Mouse (Mus musculus) hindbrain, embryonic 13.5 days (tissue): ENCODE measurements around the gene Cttnbp2nl. TPM values are rescaled to one million over a fixed set of nuclear protein-coding genes. Genes with fewer than 3 reads are reported as not detected.
A peak's percentile ranks its signal among the peaks of the same experiment; 100 is the strongest.

Experiments used
- ATAC-seq: fragments of 200-750 bp; cut with Nextera tagmentation; 2 replicates; pipeline ENCODE4 v1.8.0; 2017; ENCODE audit warnings: moderate TSS enrichment; ENCODE audit not compliant: low FRiP score
- H3K27ac ChIP-seq: fragments of 300-500 bp; sonication (generic); 2 replicates; pipeline ENCODE4 v1.5.1; 2015; ENCODE audit warnings: inconsistent platforms, mild to moderate bottlenecking, moderate library complexity
- H3K27me3 ChIP-seq: fragments of 300-500 bp; sonication (generic); 2 replicates; pipeline ENCODE4 v1.6.1; 2015; ENCODE audit warnings: mild to moderate bottlenecking, inconsistent platforms
- H3K36me3 ChIP-seq: fragments of 300-500 bp; sonication (generic); 2 replicates; pipeline ENCODE4 v1.6.1; 2015; ENCODE audit warnings: mild to moderate bottlenecking, inconsistent platforms
- H3K4me1 ChIP-seq: fragments of 300-500 bp; sonication (generic); replicated peaks from 2 replicates; pipeline ENCODE4 v1.6.1; 2015; ENCODE audit warnings: inconsistent platforms
- H3K4me2 ChIP-seq: fragments of 300-500 bp; sonication (generic); 2 replicates; pipeline ENCODE4 v1.6.1; 2015; ENCODE audit warnings: inconsistent platforms, mild to moderate bottlenecking, moderate library complexity
- H3K4me3 ChIP-seq: fragments of 300-500 bp; sonication (generic); 2 replicates; pipeline ENCODE4 v1.5.1; 2015; ENCODE audit warnings: mild to moderate bottlenecking, inconsistent platforms
- H3K9ac ChIP-seq: fragments of 300-500 bp; sonication (generic); 2 replicates; pipeline ENCODE4 v1.6.1; 2015; ENCODE audit warnings: mild to moderate bottlenecking, inconsistent platforms
- H3K9me3 ChIP-seq: fragments of 300-500 bp; sonication (generic); 2 replicates; pipeline ENCODE4 v1.6.1; 2016; ENCODE audit warnings: inconsistent platforms
- WGBS: fragments of 180-500 bp; shearing (Covaris S2); methylation state at CpG from one replicate; pipeline ENCODE4 v1.1.7; 2015; 5-methylcytosine and 5-hydroxymethylcytosine counted together
- polyA plus RNA-seq: library from polyadenylated mRNA; unstranded; fragments of >200 nt; fragmentation: Nextera tagmentation; extraction: Ambion mirVana; gene quantifications from 2 replicates; pipeline ENCODE4 v1.2.1, GENCODE M21; 2015

Gene Cttnbp2nl
- polyA plus RNA-seq, 1 experiment from 2014 or later: 62.9 TPM

DNA sequence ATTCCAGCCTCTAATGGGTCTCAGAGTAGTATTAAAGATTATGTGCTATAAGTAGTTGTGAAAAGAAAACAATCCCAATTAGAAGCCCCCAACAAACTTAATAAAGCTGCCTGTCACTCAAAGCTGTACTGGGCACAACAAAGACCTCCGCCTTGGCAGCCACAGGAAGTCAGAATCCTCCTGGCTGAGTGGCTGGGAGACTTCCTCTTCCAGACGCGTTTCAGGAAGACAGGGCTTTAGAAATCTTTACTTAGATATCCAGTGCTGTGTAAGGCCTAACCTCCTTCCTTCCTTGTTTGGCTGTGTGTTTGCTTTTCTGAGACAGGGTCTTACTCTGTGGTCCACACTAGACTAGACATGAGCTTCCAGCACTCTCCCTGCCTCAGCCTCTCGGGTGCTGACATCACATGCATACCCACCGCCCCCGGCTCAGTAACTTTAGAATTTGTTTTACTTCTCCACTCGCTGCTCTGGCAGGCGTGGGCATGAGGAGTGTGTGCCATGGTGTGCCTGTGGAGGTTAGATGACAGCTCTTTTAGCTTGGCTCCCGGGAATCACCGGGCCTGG is 16.6 kb downstream of the Cttnbp2nl start:
- no peak overlapping the region for H3K9ac ChIP-seq
- 90% methylated on average over 10 of the region's 10 CpGs for WGBS
- H3K36me3 ChIP-seq: peaks cover 74% of the 10 kb centered on the region
- no peak overlapping the region for H3K4me3 ChIP-seq
- H3K4me2 ChIP-seq: no peak overlapping the region
- no peaks in the 10 kb centered on the region for H3K9me3 ChIP-seq
- peak overlapping the region; percentile 45; the same call in 1 of the 2 replicates for H3K27ac ChIP-seq
- H3K27me3 ChIP-seq: no peaks in the 10 kb centered on the region
- peaks cover 11% of the 10 kb centered on the region for H3K4me1 ChIP-seq
- no peak for ATAC-seq

- Histone ChIP-seq H3K9ac (no peak overlapping the region), H3K4me1 (0 out of 2 replicates have a peak, but pooled peaks cover 3% of the 10 kb centered on the region), H3K36me3 (peaks cover 35% of the 10 kb centered on the region), H3K9me3 (no peaks in the 10 kb centered on the region), H3K27ac (peak overlapping the region; percentile 18; the same call in 1 of the 2 replicates), H3K4me3 (no peak overlapping the region), H3K4me2 (no peak overlapping the region), H3K27me3 (no peaks in the 10 kb centered on the region)
- WGBS: 89% methylated on average over 10 of the region's 10 CpGs
- ATAC-seq: no peak
These were observed 29.5 kb downstream of the Cttnbp2nl start for GRCm38 (mm10) chr3:105023371-105024005.

DNA sequence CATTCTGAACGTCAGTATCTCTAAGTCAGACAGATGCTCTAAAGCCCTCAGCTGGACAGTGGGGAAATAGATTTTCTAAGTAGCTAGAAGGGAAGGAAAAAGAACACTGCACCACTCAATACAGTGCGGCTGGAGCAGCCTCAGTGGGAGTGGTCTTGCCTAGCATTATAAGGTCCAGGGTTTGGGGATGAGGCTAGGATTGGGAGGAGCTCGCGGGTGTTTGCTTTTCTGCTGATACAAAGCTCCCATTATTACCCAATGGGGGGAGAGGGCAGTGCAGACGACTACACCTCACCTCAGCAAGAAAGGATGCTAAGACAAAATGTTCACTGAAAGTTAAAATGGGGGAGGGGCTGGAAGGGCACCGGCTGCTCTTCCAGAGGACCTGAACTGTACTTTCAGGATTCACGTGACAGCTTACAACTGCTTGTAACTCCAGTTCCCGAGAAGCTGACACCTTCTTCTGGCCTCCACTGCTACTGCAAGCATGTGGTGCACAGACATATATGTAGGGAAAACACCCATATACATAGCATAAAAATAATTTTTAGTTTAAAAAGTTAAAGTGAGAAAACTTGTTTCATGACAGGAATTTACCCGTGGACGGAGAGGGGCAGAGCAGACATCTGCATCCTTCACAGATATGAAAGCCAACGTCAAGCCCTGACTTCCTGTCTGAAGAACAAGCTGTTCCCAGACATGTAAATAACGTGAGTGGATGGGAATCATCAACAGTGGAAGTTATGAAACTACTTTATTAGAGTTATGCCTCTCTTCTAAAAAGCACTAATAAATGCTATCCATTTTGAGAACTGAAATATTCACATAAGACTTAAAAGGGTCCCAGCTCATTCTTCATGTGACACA is 32.9 kb downstream of the Cttnbp2nl start:
- H3K9ac ChIP-seq: no peak overlapping the region
- H3K9me3 ChIP-seq: no peaks in the 10 kb centered on the region
- H3K4me2 ChIP-seq: no peak overlapping the region
- H3K4me3 ChIP-seq: no peak overlapping the region
- H3K36me3 ChIP-seq: peaks cover 23% of the 10 kb centered on the region; the same call in 1 of the 2 replicates
- H3K27me3 ChIP-seq: no peaks in the 10 kb centered on the region
- H3K4me1 ChIP-seq: 0 out of 2 replicates have a peak, but pooled peaks cover 3% of the 10 kb centered on the region
- WGBS: 58% methylated on average over 12 of the region's 12 CpGs
- ATAC-seq: no peak
- H3K27ac ChIP-seq: peak overlapping the region; percentile 18; the same call in 1 of the 2 replicates

DNA sequence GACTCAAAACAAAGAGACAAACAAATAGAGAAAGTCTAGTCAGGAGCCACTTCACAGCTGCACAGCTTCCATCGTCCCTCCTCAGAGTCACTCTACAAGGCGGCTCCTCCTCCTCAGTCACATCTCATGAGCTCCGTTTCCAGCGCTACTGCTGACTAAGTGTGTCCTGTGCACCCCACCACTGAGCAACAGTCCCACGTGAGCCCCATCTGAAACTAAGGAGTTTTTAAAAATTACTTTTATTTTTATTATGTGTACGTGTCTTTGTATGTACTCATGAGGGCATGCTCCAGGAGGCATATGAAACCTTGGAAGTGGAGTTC is 34.2 kb downstream of the Cttnbp2nl start:
- no peak overlapping the region for H3K4me3 ChIP-seq
- no peaks in the 10 kb centered on the region for H3K27me3 ChIP-seq
- 0 out of 2 replicates have a peak overlapping the region, but pooled peaks have one; percentile 2 for H3K27ac ChIP-seq
- no peak for ATAC-seq
- H3K9ac ChIP-seq: no peak overlapping the region
- H3K9me3 ChIP-seq: no peaks in the 10 kb centered on the region
- H3K4me2 ChIP-seq: no peak overlapping the region
- H3K36me3 ChIP-seq: peaks cover 19% of the 10 kb centered on the region; the same call in 1 of the 2 replicates
- 0 out of 2 replicates have a peak, but pooled peaks cover 3% of the 10 kb centered on the region for H3K4me1 ChIP-seq
- WGBS: 88% methylated on average over 6 of the region's 6 CpGs

DNA sequence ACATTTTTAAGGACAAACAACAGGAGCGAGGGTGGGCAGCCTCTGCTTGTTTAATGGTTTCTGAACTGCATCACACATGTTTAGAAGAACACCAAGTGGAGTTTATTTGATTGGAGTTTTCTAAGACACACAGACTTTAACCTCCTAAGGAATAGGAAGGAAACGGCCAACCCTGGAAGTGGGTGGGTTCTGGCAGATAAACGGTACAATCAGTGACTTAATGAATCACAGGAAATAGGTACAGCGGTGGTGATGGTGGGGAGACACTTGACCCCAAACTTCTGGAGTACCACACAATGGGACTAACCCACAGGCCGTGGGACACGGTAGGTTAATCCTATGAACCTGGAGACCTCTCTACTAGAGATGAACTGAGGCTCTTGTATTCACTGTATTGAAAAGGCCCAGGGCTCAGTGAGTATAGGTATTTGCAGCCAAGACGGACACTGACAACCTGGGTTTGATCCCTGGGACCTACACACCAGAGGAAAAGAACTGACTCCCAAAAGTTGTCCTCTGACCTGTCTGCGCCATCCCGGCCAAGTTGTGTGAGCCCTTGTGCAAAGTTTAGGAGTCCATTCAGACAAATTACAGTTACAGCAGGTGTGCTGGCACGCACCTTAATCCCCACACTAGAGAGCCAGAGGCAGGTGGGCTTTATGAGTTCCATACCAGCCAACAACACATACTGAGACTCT is 34.7 kb downstream of the Cttnbp2nl start:
- Histone ChIP-seq H3K9me3 (no peaks in the 10 kb centered on the region), H3K4me3 (no peak overlapping the region), H3K27me3 (no peaks in the 10 kb centered on the region), H3K27ac (0 out of 2 replicates have a peak overlapping the region, but pooled peaks have one; percentile 2), H3K36me3 (peaks cover 19% of the 10 kb centered on the region; the same call in 1 of the 2 replicates), H3K4me2 (no peak overlapping the region), H3K4me1 (0 out of 2 replicates have a peak, but pooled peaks cover 3% of the 10 kb centered on the region), H3K9ac (no peak overlapping the region)
- WGBS: 93% methylated on average over 10 of the region's 10 CpGs
- no peak for ATAC-seq

GRCm38 (mm10) chr3:105017314-105017713 is 35.6 kb downstream of the Cttnbp2nl start:
- no peak overlapping the region for H3K4me2 ChIP-seq
- no peak overlapping the region for H3K4me3 ChIP-seq
- H3K9ac ChIP-seq: no peak overlapping the region
- 92% methylated on average over 8 of the region's 8 CpGs for WGBS
- no peaks in the 10 kb centered on the region for H3K27me3 ChIP-seq
- H3K9me3 ChIP-seq: no peaks in the 10 kb centered on the region
- peak overlapping the region; percentile 20 for H3K27ac ChIP-seq
- peaks cover 12% of the 10 kb centered on the region; the same call in 1 of the 2 replicates for H3K36me3 ChIP-seq
- ATAC-seq: no peak
- H3K4me1 ChIP-seq: 0 out of 2 replicates have a peak, but pooled peaks cover 3% of the 10 kb centered on the region

- peak overlapping the region; percentile 23 for H3K27ac ChIP-seq
- H3K36me3 ChIP-seq: peaks cover 12% of the 10 kb centered on the region
- 0 out of 2 replicates have a peak, but pooled peaks cover under 1% of the 10 kb centered on the region for H3K4me1 ChIP-seq
- no peak overlapping the region for H3K9ac ChIP-seq
- no peaks in the 10 kb centered on the region for H3K9me3 ChIP-seq
- H3K4me2 ChIP-seq: no peak overlapping the region
- no peak; the same call in 1 of the 2 replicates for ATAC-seq
- no peaks in the 10 kb centered on the region for H3K27me3 ChIP-seq
- H3K4me3 ChIP-seq: no peak overlapping the region
- 89% methylated on average over 7 of the region's 7 CpGs for WGBS
These were observed 36.7 kb downstream of the Cttnbp2nl start for GRCm38 (mm10) chr3:105016204-105016603.

- ATAC-seq: no peak
- WGBS: 98% methylated on average over 2 of the region's 2 CpGs
These were observed 38.0 kb downstream of the Cttnbp2nl start for GRCm38 (mm10) chr3:105014908-105015307.

DNA sequence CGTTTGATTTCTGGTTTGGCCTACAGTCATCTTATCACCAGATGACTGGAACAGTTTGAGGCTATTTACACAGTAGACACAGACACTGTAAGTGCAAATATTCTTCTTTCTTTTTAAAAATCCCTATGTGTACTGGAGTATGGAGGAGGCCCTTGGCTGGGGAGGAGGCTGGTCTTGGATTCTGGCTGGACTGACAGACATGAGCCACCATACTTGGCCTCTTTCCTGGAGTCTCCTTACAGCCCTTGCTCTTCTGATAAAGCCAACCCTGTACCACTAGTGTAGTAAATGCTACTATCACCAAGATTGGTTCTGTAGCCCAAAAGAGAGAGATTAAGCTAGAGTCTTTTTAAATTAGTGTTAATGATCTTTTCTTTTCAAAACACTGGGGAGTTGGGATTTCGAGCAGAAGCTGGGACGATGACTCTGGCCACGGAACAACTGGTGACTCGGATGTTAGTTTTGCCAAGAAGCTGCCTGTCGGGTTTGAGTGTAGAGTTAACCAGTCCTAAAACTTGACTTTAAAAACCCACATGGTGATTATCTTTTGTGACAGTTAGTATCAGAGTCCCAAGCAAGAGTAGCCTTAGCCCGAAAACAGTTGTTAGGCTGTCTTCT is 40.1 kb downstream of the Cttnbp2nl start:
- Histone ChIP-seq H3K27me3 (no peaks in the 10 kb centered on the region), H3K9ac (no peak overlapping the region), H3K9me3 (no peaks in the 10 kb centered on the region), H3K36me3 (peaks cover 36% of the 10 kb centered on the region), H3K4me2 (no peak overlapping the region), H3K27ac (no peak overlapping the region), H3K4me1 (no peaks in the 10 kb centered on the region), H3K4me3 (no peak overlapping the region)
- no peak for ATAC-seq
- 94% methylated on average over 7 of the region's 7 CpGs for WGBS

More at GRCm38 (mm10) chr3:105014908-105015307, 38.0 kb downstream of the Cttnbp2nl start:
- Histone ChIP-seq H3K9ac (no peak overlapping the region), H3K27ac (no peak overlapping the region), H3K36me3 (peaks cover 25% of the 10 kb centered on the region), H3K4me1 (no peaks in the 10 kb centered on the region), H3K9me3 (no peaks in the 10 kb centered on the region), H3K27me3 (no peaks in the 10 kb centered on the region), H3K4me3 (no peak overlapping the region), H3K4me2 (no peak overlapping the region)

DNA sequence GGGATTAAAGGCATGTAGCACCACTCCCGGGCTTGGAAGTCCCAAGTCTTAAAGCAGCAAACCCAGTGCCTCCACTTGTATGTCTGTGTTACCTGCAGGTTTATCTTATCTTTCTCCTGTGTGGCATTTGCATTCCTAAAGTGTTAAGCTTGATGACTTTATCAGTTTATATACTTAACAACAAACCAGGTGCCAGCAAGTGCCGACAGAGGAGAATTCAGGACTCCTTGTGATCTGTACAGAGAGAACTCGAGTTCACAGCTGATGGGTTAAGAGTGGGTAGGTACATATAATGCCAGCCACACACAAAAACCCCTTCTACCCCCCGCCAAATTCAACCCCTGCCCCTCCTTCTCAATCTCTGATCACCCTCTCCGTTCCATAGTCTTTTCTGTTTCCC is 41.1 kb downstream of the Cttnbp2nl start:
- no peak overlapping the region for H3K27ac ChIP-seq
- H3K4me2 ChIP-seq: no peak overlapping the region
- H3K9me3 ChIP-seq: no peaks in the 10 kb centered on the region
- no peak overlapping the region for H3K9ac ChIP-seq
- H3K4me1 ChIP-seq: no peaks in the 10 kb centered on the region
- peaks cover 45% of the 10 kb centered on the region for H3K36me3 ChIP-seq
- H3K4me3 ChIP-seq: no peak overlapping the region
- no peaks in the 10 kb centered on the region for H3K27me3 ChIP-seq
- ATAC-seq: no peak
- WGBS: 90% methylated on average over 5 of the region's 5 CpGs

DNA sequence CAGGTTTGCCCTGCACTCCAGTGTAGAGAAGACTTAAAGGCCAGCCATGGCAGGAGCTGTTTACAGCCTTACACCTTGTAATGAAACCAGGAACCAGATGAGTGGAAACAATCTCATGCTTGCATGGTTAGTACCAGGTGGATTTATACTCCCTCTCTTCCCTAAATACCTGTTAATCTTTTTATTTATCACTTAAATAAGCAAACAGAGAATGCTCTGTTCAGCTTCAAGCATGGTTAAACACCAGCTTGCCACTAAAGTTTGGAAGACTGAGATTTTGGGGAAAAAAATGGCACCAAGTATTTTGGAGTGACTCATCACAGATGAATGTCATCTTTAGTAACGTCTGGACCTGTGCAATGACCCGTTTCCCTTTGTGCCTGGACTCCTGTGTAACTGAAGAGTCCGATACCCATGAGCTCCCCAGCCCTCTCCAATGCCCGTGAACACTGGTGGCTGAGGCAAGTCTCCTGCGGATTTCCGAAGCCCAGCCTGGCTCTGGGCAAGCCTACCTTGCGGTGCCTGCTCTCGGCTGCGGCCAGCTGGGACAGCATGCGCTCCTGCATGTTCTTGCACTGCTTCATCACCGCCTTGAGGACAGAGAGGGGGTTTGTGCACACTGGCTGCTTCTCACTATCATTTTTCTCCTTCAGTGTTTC is 42.1 kb downstream of the Cttnbp2nl start:
- H3K4me3 ChIP-seq: no peak overlapping the region
- no peak overlapping the region for H3K27ac ChIP-seq
- no peaks in the 10 kb centered on the region for H3K9me3 ChIP-seq
- H3K9ac ChIP-seq: no peak overlapping the region
- H3K4me1 ChIP-seq: no peaks in the 10 kb centered on the region
- peaks cover 53% of the 10 kb centered on the region for H3K36me3 ChIP-seq
- H3K27me3 ChIP-seq: no peaks in the 10 kb centered on the region
- 95% methylated on average over 11 of the region's 11 CpGs for WGBS
- no peak for ATAC-seq
- no peak overlapping the region for H3K4me2 ChIP-seq
